Mouse (Mus musculus): ENCODE measurements at regions not wholly inside any gene's neighbourhood (a gene's known extent, or its start where the extent isn't known, plus 50 kb on each side); places are given as distances from the start of the nearest gene placed in this dataset.

DNA sequence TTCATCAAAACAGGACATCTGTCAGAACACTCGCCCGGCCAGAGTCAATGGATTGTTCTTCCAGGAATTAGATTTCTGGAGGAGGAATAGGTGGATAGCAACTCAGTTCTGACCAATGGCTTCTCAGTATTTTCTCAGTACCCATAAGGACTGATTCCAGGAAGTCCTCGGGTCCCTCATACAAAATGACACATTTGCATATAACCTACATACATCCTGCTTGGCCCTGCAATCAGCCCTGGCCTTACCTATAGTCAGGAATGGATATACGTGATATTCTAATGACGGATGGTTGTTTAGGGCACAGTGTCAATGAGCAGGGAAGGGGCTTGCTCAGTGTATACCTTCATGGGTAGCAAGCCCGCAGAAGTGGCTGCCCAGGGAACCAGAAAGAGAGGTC, 327.8 kb upstream of the 3110018I06Rik start:
- no peaks in the 10 kb centered on the region for H3K9me3 ChIP-seq (replicated peaks)

DNA sequence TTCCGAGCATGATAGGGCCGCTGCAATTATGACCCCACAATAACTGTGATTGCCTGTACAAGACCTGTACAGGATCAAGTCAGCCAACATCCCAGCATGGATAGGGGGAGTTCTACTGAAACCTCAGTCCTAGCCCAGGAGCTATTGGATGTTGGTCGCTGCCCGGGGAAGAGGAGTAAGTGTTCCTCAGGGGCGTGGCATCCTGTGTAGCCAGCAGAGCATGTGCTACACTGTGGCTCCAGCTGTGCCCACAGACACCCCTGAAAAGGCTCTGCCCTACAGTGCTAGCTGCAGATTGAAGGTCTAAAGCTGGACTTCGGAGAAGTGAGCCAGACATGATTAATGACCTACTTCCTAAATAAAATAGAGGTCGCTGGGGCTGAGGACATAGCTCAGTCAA, 317.5 kb upstream of the 3110018I06Rik start:
- no peak for ATAC-seq (ENCODE audit: low FRiP score)
- H3K27ac ChIP-seq (replicated peaks) = no peak overlapping the region
- H3K4me2 ChIP-seq = no peak overlapping the region
- WGBS = 70% methylated on average over 7 of the region's 7 CpGs
- H3K9me3 ChIP-seq (replicated peaks) = no peaks in the 10 kb centered on the region
- no peaks in the 10 kb centered on the region for H3K36me3 ChIP-seq
- no peaks in the 10 kb centered on the region for H3K27me3 ChIP-seq (replicated peaks)
- no peaks in the 10 kb centered on the region for H3K4me1 ChIP-seq
- H3K4me3 ChIP-seq (replicated peaks) = no peak overlapping the region
- no peak overlapping the region for H3K9ac ChIP-seq (replicated peaks)

More for the DNA sequence above, 327.8 kb upstream of the 3110018I06Rik start:
- H3K27me3 ChIP-seq (replicated peaks) = 0 out of 2 replicates have a peak, but pooled peaks cover 4% of the 10 kb centered on the region
- H3K9ac ChIP-seq (replicated peaks) = no peak overlapping the region
- no peak overlapping the region for H3K4me2 ChIP-seq
- H3K36me3 ChIP-seq = no peaks in the 10 kb centered on the region
- WGBS = 36% methylated on average over 6 of the region's 6 CpGs
- no peak for ATAC-seq (ENCODE audit: low FRiP score)
- H3K4me3 ChIP-seq (replicated peaks) = no peak overlapping the region
- peaks cover 13% of the 10 kb centered on the region for H3K4me1 ChIP-seq
- H3K27ac ChIP-seq (replicated peaks) = no peak overlapping the region

- H3K27me3 ChIP-seq (replicated peaks) = no peaks in the 10 kb centered on the region
- ATAC-seq (ENCODE audit: low FRiP score) = no peak
- H3K4me3 ChIP-seq (replicated peaks) = no peak overlapping the region
- no peak overlapping the region for H3K27ac ChIP-seq (replicated peaks)
- H3K36me3 ChIP-seq = no peaks in the 10 kb centered on the region
- no peak overlapping the region for H3K4me2 ChIP-seq
- H3K4me1 ChIP-seq = no peaks in the 10 kb centered on the region
- H3K9ac ChIP-seq (replicated peaks) = no peak overlapping the region
- WGBS = 73% methylated on average over 15 of the region's 15 CpGs
- no peaks in the 10 kb centered on the region for H3K9me3 ChIP-seq (replicated peaks)
Measured at GRCm38 (mm10) chr12:107171676-107172075, 316.8 kb upstream of the 3110018I06Rik start.

DNA sequence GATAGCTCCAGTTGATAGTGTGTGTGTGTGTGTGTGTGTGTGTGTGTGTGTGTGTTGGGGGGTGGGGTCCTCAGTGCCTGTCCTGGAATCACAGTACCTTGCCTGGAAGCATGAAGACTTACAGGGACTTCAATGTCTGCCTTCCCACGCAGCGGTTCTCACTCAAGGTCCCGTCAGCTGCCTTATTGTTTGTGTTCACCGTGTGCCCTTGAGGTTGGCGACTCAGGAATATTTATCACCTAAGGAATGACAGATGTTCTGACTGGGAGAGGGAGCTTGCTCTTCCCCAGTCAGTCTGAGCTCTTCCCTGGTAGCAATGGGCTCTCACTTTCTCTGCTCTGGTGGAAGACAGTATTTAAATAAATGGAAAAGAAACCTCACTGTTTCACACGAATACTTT, 309.8 kb upstream of the 3110018I06Rik start:
- H3K27ac ChIP-seq (replicated peaks) = no peak overlapping the region
- no peaks in the 10 kb centered on the region for H3K4me1 ChIP-seq
- H3K4me3 ChIP-seq (replicated peaks) = no peak overlapping the region
- ATAC-seq (ENCODE audit: low FRiP score) = no peak
- no peak overlapping the region for H3K4me2 ChIP-seq
- no peaks in the 10 kb centered on the region for H3K9me3 ChIP-seq (replicated peaks)
- no peak overlapping the region for H3K9ac ChIP-seq (replicated peaks)
- 61% methylated on average over 6 of the region's 6 CpGs for WGBS
- no peaks in the 10 kb centered on the region for H3K36me3 ChIP-seq
- H3K27me3 ChIP-seq (replicated peaks) = no peaks in the 10 kb centered on the region

GRCm38 (mm10) chr12:107180501-107180900, 307.9 kb upstream of the 3110018I06Rik start:
- H3K9me3 ChIP-seq (replicated peaks) = no peaks in the 10 kb centered on the region
- no peak overlapping the region for H3K4me3 ChIP-seq (replicated peaks)
- no peaks in the 10 kb centered on the region for H3K27me3 ChIP-seq (replicated peaks)
- peaks cover 9% of the 10 kb centered on the region; the same call in 1 of the 2 replicates for H3K4me1 ChIP-seq
- H3K36me3 ChIP-seq = no peaks in the 10 kb centered on the region
- H3K4me2 ChIP-seq = no peak overlapping the region
- WGBS = 95% methylated on average over 3 of the region's 3 CpGs
- no peak overlapping the region for H3K27ac ChIP-seq (replicated peaks)
- no peak for ATAC-seq (ENCODE audit: low FRiP score)
- no peak overlapping the region for H3K9ac ChIP-seq (replicated peaks)

GRCm38 (mm10) chr12:107181291-107181690, 307.1 kb upstream of the 3110018I06Rik start:
- no peak overlapping the region for H3K4me3 ChIP-seq (replicated peaks)
- H3K27me3 ChIP-seq (replicated peaks) = no peaks in the 10 kb centered on the region
- WGBS = 48% methylated on average over 9 of the region's 9 CpGs
- H3K9ac ChIP-seq (replicated peaks) = no peak overlapping the region
- no peaks in the 10 kb centered on the region for H3K36me3 ChIP-seq
- no peak for ATAC-seq (ENCODE audit: low FRiP score)
- no peaks in the 10 kb centered on the region for H3K9me3 ChIP-seq (replicated peaks)
- H3K4me2 ChIP-seq = no peak overlapping the region
- no peak overlapping the region for H3K27ac ChIP-seq (replicated peaks)
- H3K4me1 ChIP-seq = peaks cover 13% of the 10 kb centered on the region; the same call in 1 of the 2 replicates

GRCm38 (mm10) chr12:107182091-107182655, 306.3 kb upstream of the 3110018I06Rik start:
- Histone ChIP-seq H3K9me3 (replicated peaks) (no peaks in the 10 kb centered on the region), H3K36me3 (no peaks in the 10 kb centered on the region), H3K4me1 (peaks cover 13% of the 10 kb centered on the region; the same call in 1 of the 2 replicates), H3K4me3 (replicated peaks) (no peak overlapping the region), H3K4me2 (no peak overlapping the region), H3K27ac (replicated peaks) (no peak overlapping the region), H3K27me3 (replicated peaks) (no peaks in the 10 kb centered on the region), H3K9ac (replicated peaks) (no peak overlapping the region)
- ATAC-seq (ENCODE audit: low FRiP score) = no peak
- 92% methylated on average over 18 of the region's 18 CpGs for WGBS

- Histone ChIP-seq H3K36me3 (no peaks in the 10 kb centered on the region), H3K4me1 (peaks cover 13% of the 10 kb centered on the region; the same call in 1 of the 2 replicates), H3K9ac (replicated peaks) (no peak overlapping the region), H3K4me2 (peak overlapping the region; percentile 8; the same call in 1 of the 2 replicates), H3K9me3 (replicated peaks) (no peaks in the 10 kb centered on the region), H3K27ac (replicated peaks) (no peak overlapping the region), H3K27me3 (replicated peaks) (no peaks in the 10 kb centered on the region), H3K4me3 (replicated peaks) (no peak overlapping the region)
- peak; percentile 47; the same call in 1 of the 2 replicates for ATAC-seq (ENCODE audit: low FRiP score)
- 48% methylated on average over 9 of the region's 9 CpGs for WGBS
Measured at GRCm38 (mm10) chr12:107183283-107183682, 305.1 kb upstream of the 3110018I06Rik start.

DNA sequence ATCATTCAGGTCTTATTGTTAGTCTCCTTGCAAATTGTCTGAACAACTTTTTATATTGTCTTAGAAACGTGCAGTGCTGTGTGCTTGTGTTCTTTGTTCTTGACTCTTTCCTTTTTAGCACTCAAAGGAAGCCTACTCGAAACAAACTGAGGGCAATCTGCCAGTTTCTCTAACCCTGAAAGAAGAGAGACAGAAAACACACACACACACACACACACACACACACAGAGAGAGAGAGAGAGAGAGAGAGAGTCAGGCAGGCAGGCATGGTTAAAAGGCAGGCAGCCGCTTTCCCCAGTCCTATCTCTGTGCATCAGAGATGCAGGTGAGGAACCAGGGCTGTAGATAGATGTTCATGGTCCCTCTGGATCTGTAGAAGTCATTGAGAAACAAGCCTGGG, 304.0 kb upstream of the 3110018I06Rik start:
- WGBS = 46% methylated on average over 3 of the region's 3 CpGs
- H3K4me2 ChIP-seq = no peak overlapping the region

DNA sequence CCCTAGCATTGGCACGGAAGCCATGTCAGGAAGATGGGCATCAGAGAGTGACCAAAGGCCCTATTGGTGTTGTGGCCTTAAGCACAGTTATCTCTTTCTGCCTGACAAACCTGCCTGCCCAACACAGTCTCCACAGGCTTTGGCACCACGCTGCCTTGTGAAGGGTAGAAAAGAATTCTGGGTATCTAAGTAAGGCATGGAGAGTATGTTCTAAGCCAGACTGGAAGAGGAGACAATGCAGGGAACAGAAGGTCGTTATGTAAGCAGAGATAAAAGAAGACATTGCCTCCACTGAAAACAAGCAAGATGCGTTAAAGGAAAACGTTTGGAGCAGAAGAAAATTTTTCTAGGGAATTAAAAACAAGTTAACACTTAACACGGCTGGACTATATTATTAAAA, 302.1 kb upstream of the 3110018I06Rik start:
- Histone ChIP-seq H3K27ac (replicated peaks) (no peak overlapping the region), H3K9me3 (replicated peaks) (no peaks in the 10 kb centered on the region), H3K36me3 (no peaks in the 10 kb centered on the region), H3K27me3 (replicated peaks) (no peaks in the 10 kb centered on the region), H3K9ac (replicated peaks) (no peak overlapping the region), H3K4me2 (no peak overlapping the region), H3K4me1 (peaks cover 13% of the 10 kb centered on the region; the same call in 1 of the 2 replicates), H3K4me3 (replicated peaks) (no peak overlapping the region)
- ATAC-seq (ENCODE audit: low FRiP score) = no peak
- 83% methylated on average over 6 of the region's 6 CpGs for WGBS

More for the DNA sequence above, 304.0 kb upstream of the 3110018I06Rik start:
- Histone ChIP-seq H3K27ac (replicated peaks) (no peak overlapping the region), H3K27me3 (replicated peaks) (no peaks in the 10 kb centered on the region), H3K4me1 (peaks cover 13% of the 10 kb centered on the region; the same call in 1 of the 2 replicates), H3K36me3 (no peaks in the 10 kb centered on the region), H3K9ac (replicated peaks) (no peak overlapping the region), H3K4me3 (replicated peaks) (no peak overlapping the region), H3K9me3 (replicated peaks) (no peaks in the 10 kb centered on the region)
- 0 out of 2 replicates have a peak, but pooled peaks have one; percentile 31 for ATAC-seq (ENCODE audit: low FRiP score)

DNA sequence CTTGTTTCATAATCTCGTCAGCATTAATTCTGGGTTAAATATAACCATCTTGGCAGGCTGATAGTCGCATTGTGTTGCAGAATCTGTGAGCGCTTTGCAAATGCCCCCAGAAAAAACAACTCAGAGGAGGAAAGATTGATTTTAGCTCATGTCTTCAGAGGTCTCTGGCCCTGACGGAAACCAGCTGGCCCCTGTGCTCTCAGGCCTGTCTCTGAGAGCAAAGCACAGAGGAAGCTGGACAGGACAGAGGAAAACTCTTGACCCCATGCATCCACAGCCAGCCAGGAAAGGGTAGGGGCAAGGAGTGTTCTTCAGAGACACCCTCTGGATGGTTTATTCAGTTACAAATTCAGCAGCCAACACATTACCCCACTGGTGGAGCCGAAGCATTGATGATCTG, 300.4 kb upstream of the 3110018I06Rik start:
- Histone ChIP-seq H3K4me2 (no peak overlapping the region), H3K36me3 (no peaks in the 10 kb centered on the region), H3K27me3 (replicated peaks) (no peaks in the 10 kb centered on the region), H3K27ac (replicated peaks) (no peak overlapping the region), H3K9me3 (replicated peaks) (no peaks in the 10 kb centered on the region), H3K4me1 (peaks cover 13% of the 10 kb centered on the region; the same call in 1 of the 2 replicates), H3K9ac (replicated peaks) (no peak overlapping the region), H3K4me3 (replicated peaks) (no peak overlapping the region)
- no peak for ATAC-seq (ENCODE audit: low FRiP score)
- 89% methylated on average over 5 of the region's 5 CpGs for WGBS

DNA sequence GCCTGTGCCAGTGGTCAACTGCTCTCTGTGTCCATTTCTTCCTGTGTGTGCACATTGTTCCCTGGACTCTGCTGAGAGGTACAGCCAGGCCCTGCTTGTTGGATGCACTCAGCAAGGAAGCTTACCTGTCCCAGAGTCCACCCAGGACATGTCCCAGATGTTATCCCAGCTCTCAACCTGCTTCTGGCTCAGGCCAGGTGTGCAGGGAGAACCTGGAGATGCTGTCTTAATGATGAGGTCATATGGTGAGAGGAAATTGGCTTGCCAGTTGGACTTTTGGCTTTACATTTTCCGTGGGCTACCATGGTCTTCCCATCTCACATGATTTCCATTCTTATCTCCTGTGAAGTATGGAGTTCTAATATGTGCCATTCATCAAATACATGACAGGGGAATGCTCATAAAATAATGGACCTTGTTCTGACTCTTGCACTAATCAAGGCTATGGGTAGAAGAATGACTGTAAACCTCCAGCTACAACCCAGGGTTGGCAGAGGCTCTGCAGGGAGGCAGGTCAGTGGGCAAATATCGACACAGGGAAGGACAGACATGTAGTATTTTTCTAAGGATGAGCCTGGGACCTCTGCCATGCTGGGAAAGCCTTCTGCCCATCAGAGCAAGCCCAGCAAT, 289.9 kb upstream of the 3110018I06Rik start:
- 83% methylated on average over 2 of the region's 2 CpGs for WGBS
- no peak overlapping the region for H3K27ac ChIP-seq (replicated peaks)
- H3K4me2 ChIP-seq = no peak overlapping the region
- no peak overlapping the region for H3K9ac ChIP-seq (replicated peaks)
- no peaks in the 10 kb centered on the region for H3K9me3 ChIP-seq (replicated peaks)
- H3K27me3 ChIP-seq (replicated peaks) = no peaks in the 10 kb centered on the region
- no peak overlapping the region for H3K4me3 ChIP-seq (replicated peaks)
- ATAC-seq (ENCODE audit: low FRiP score) = no peak
- H3K4me1 ChIP-seq = no peaks in the 10 kb centered on the region
- H3K36me3 ChIP-seq = no peaks in the 10 kb centered on the region

All from neural tube, embryonic 15.5 days (tissue).